Mouse (Mus musculus) spleen, adult 12 weeks (tissue): ENCODE results near the gene Tmem183a.

Experiments
- DNase-seq: peaks from one replicate; pipeline ENCODE4 v3.0.0; 2022; ENCODE audit warnings: low spot score

The Tmem183a gene

DNA sequence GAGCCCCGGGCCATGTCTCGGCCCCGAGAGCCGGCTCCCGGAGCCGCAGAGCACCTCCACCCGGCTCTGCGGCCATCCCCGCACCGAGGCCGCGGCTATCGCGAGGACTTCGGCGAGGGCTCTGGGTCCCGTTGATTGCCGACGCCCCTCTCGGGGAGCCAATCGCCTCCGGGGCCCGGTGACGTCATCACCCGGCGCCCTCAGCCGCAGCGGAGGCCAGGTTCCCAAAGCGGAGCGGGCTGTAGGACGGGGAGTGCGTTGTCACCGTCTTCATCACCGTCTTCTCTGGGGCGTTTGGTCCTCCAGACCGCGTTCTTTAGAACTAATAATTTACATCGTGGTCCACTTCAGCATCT lies at the start of gene Tmem183a:
Tmem183a (minus strand) TSS at position 123 of the 356 bp plus-strand sequence.
- DNase-seq: peak; percentile 96

DNA sequence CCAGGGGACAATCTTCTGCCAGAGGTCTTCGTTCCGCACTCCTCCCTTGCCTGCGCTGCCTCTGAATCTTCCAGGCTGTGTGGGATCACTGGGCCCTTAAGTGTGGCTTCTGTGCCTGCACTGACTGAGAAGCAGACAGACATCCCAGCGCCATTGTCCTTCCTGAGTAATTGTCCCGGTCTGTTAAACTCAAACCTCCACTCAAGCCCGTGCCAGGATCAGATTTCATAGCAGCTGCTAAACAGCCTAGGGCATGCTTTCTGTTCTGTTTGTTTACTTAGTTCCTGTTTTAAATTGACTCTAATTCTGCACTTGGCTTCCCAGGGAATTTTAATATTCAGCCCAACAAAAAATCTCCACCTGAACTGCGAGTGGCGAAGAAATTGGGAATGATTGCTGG lies 46.3 kb upstream of the Tmem183a start:
- no peak for DNase-seq

DNA sequence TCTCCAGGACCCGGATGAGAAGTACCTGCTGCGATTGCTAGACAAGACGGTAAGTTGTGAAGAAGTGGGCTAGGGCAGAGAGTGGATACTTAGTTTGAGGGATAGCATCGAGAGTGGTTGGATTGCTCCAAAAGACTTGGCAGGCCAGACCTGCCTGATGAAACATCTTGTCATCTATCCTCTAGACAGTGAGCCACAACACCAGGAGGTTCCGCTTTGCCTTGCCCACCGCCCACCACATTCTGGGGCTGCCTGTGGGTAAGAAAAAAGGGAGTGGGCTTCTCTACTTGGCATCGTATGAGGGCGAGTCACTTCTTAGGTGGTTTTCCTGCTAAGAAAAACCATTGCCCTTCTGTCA lies 44.6 kb upstream of the Tmem183a start:
- DNase-seq: no peak

DNA sequence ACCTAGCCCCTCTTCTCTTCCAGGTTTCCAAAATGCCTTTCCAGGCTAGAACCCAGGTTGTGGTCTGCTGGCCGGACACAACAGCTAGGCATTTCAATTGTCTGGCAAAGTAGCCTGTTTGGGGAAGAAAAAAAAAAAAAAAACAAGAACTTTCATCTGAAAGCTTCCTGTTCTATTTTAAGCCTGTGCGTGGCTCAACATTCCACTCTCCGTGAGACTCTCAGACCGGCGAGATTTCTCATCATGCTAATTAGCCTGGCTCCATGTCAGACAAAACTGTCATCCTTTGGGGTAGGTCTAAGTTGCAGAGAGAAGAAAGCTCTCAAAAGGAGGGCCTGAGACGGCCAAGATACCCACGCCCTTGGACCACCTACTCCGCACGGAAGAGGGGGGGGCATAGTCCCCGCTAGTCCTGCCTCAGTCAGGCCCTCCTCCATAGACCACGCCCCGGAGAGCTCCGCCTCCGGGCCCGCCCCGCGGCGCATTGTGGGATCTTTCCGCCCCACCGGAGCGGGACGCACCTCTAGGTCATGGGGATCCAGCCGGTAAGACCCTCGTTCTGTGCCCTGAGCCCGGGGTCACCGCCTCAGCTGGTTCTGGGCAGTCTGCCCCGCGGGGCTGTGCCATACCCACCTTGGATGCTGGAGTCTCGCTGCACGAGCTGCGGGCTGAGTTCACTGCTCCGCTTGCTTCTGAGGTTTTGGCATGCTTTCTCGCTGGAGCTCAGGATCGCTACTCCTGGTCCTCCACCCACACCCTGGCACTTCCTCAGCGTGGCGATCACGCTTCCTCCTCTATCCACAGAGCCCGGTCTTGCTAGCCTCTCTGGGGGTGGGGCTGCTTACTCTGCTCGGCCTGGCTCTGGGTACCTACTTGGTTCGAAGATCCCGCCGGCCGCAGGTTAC lies 44.0 kb upstream of the Tmem183a start, which contains the start of gene Cyb5r1:
Cyb5r1 (plus strand) TSS at position 51 of the 905 bp plus-strand sequence.
- peak; percentile 83 for DNase-seq

DNA sequence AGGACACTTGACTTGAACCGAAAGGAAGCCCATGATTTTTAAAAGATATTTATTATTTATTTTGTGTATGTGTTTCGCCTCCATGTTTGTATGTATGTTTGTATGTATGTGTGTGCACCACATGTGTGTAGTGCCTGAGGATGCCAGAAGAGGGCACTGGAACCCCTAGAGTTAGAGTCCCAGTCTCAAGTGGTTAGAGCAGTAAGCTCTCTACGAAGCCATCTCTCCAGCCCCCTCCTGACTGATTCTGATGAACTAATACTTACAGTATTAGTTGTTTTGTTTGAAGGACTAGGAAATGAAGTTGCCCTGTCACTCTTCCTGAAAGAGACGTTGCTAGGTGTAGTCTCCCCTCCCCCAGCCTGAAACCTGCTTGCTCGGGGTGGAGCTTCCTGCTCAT lies 38.0 kb upstream of the Tmem183a start:
- DNase-seq: no peak

DNA sequence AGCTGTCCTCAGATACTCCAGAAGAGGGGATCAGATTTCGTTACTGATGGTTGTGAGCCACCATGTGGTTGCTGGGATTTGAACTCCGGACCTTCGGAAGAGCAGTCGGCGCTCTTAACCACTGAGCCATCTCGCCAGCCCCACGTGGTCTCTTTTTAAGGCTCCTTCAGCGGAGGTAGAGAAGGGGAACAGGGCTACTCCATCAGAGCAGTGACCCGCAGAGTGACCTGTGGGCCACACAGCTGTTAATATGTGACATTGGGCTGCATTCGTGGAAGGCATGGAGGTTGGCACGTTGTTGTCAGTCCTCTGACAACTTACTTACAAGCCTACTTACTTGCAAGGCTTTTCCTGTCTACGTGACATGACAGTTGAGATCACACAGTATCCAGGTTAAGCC lies 36.4 kb upstream of the Tmem183a start:
- no peak for DNase-seq

DNA sequence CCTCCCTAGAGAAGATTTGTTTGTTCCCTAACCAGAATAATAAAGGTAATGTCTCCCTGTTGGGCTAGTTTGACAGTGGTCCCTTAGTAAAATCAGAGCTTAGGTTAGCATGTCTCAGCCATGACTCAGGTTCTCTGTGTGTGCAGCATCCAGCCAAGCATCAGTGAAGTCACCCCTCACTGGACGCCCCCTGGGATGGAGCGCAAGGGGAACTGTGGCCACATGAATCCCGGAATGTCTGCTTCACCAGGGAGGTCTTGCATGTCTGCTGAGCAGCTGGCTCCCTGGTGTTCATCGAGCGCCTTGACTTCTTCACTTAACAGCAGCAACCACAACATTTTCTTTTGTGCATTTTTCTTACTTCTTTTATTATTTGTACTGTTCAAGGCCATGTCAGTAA lies 32.0 kb upstream of the Tmem183a start:
- DNase-seq: no peak

DNA sequence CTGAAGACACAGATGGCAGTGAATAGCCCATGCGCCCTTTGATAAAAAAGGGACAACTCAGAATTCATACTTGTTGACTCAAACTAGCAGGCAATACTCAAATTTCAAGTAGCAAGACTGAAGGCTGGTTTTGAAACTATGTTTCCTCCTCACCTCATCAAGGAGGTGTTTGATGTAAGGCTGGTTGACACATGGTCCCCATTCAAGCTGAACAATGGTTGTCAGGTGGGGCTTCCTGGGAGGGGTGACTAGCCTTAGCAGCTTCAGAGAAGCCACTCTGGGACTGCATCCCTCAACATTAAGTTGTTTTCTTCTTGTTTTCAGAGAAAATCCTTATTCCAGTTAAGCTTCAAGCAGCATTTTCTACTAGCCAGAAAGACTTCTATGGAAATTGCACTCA lies 23.9 kb upstream of the Tmem183a start, which contains the start of gene 4933406M09Rik:
4933406M09Rik (plus strand) TSS at position 275 of the 400 bp plus-strand sequence.
- no peak for DNase-seq

DNA sequence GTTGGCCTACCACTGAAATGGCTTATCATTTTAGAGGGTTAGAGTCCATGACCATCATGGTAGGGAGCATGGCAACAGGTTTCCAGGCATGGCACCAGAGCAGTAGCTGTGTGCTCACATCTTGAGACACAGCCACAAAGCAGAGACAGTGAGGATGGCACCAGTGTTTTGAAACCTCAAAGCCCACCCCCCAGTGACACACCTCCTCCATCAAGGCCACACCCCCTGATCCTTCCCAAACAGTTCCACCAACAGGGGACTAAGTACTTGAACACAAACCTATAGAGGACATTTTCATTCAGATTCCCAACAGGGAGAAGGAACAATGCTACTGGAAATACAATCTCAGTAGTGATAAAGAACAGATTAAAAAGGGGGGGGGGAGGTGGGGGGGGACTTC lies 23.4 kb upstream of the Tmem183a start:
- no peak for DNase-seq

DNA sequence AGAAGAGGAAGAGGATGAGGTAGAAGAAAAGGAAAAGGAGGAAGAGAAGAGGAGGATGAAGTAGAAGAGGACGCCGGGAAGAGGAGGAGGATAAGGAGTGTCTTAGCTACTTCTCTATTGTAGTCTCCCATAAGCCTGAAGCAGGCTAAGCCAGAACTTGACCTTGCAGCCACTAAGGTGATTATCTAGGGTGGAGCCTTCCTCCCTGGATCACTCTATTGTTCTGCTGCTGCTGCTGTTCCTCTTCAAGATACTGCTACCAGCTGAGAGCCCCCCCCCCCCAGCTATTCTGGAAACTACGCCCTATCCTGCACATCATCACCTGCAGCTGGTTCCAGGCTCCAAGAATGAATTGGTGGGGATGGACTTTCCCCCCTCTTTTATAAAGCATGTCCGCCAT lies 22.8 kb upstream of the Tmem183a start:
- no peak for DNase-seq

DNA sequence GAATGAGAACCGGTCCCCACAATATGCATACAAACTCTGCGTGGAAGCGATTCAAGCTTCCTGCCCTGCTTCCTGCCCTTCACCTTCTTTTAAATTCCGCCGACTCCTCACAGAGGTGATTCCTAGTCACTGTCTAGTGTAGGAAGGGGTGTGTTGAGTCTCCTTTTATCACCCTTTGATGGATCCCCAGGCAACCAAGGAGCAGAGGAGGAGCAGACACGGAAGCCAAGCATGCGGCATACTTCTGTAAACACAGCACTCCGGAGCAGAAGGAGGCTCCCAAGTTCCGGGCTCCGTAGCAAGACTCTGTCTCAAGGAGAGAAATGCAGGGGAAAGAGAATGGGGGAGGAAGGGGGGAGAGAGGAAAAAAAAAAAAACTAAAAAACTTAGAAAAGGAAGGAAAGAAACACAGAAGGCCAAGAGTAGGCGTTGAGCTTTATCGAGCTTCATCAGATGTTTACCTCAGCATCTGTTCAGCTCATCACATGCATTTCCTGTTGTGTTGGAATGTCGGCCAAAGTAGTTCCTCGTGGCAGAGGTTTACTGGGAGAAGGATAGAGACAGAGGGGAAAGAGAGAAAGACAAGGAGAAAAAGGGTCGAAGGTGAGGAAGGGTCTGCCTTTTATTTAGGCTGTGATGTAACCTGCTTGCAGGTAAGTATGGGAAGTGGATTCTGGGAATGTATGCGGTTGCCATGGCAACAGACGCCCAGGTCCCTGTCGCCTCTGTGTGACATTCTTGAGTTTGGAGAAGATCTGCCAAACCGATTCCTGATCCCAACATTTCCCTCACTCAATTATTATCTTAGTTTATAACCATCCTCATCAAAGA lies 20.2 kb upstream of the Tmem183a start:
- DNase-seq: no peak

DNA sequence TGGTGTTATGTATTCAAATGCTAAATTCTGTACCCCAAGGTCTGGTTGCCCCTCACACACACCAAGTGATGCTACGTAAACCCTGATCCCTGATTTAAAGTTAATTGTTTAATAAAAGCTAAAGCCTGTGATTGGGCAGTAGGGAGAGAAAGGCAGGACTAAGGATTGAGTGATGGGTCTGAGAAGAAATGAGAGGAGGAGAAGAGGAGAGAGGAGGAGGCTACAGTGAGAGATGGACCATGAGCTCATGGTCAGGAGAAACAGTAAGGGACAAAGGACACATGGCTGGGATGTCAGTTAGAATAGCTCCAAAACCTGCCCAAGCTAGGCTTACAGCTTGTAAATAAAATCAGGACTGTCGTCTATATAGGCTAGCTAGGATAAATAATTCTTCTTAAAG lies 19.3 kb upstream of the Tmem183a start:
- no peak for DNase-seq

DNA sequence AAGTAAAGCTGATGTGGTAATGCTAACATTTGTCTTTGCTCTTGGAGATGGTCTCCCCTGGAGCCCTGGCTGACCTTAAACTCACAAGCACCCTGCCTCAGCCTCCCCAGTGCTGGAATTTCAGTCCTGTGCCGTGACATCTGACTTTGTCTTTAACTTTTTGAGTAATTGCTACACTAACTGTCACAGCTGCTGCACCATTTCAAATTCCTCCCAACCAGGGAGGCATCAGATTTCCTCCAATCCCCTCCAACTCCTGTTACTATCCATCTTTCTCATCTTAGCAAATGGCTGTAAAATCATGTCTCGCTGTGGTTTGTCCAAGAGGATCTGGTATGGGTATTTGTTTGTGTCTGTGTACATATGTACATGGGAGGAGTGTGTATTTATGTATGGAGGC lies 12.3 kb upstream of the Tmem183a start:
- no peak for DNase-seq

DNA sequence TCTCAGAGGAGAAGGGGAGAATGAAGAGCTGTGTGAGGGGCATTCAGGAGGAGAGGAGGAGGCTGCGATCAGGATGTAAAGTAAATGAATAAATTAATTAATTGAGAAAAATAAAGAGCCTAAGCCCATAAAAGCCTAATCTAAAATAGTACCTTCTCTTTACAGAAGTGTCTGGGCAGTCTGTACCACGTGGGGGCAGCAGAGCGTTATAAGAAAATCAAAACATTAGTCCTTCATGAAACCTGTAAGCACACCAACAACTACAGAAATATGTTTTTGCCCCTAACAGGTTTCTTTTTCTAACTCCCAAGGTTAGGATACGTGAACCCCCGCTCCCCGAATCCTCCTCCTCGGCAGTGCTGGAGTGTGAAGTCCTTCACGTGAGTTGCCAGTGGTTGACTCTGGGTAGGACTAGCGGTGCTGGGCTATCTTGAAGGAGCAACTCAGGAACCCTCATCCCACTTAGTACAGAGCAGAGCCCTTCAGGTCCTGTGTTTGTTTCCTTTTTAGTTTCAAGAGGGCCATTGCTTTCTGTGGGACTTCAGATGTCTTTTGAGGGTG lies 7.1 kb upstream of the Tmem183a start:
- peak; percentile 50 for DNase-seq

DNA sequence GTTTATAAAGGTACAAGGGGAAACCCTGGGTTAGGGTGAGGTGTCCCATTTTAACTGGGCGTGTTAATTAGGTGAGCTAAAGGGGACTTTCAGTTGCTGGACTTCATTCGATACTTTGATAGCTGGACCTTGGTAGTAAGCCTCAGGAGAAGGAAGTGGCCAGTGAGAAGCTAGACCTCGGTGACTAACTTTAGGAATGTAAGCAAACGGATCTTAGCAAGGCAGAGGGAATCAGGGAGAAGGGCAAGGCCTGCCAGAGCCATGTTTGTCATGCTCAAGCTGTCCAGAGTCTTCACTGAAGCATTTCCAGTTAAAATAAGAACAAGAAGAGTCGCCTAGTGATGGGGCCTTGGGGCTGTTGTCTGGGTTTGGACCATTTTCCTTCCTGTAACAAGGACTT lies 3.7 kb upstream of the Tmem183a start:
- no peak for DNase-seq

DNA sequence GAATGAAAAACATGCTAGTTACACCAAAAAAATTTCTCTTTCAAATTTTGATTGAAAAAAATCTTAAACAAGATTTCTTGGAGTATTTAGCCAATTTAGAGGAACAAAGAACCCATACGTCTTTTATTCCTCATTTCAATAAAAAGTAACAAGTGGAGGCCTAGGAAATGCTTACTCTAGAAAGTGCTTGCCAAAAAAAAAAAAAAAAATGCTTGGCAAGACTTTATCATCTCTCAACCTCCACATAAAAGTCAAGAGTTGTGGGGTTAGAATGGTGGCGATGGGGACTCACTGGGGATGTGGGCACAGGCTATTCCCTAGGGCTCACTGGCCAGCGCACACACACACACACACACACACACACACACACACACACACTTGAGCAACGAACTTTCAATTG lies 1.4 kb upstream of the Tmem183a start:
- no peak for DNase-seq

DNA sequence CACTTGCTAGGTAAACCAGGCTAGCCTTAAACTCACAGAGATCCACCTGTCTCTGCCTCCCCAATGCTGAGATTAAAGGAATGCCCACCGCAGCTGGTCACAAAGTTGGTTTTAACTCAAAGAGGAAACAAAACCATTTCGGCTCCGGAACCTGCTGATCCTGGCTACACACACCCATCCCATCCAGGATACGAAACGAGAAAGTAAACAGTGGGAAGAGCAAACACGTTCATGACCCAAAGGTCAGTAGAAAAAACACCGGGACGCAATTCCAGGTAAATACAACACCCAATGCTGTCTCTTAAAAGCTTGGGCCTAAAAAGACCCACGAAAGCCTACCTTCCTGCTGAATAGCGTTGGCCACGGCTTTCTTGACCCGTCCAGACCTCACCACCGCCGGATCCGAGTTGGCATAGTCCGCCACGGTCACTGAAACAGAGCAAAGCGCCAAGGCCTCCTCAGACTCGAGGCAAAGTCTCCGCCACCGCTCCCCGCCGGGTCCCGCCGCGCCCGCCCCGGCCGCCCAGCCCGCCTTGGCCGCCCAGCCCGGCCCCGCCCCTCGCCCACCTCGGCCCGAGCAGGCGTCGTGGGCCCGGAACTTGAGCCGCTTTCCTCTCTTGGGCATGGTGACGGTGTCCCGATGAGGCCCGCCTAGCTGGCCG lies 453 bp downstream of the Tmem183a start:
- DNase-seq: peak; percentile 12

DNA sequence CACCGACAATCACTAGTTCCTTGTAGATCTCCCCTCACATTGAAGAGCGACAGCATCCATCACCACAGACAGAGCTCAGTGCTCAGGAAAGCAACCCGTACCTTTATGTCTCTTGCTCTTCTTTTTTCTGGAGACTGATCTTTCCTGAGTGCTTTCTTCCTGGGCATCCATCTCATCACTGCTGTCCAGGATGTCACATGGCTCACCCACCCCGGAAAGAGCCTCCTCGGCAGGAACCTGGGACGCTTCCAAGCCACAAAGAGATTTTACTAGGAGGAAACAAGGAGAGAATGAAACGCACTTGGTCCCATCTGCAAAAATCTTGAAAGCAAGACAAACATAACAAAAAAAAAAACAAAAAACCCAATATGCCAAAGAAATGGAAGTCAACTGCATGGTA lies 1.1 kb downstream of the Tmem183a start:
- no peak for DNase-seq

DNA sequence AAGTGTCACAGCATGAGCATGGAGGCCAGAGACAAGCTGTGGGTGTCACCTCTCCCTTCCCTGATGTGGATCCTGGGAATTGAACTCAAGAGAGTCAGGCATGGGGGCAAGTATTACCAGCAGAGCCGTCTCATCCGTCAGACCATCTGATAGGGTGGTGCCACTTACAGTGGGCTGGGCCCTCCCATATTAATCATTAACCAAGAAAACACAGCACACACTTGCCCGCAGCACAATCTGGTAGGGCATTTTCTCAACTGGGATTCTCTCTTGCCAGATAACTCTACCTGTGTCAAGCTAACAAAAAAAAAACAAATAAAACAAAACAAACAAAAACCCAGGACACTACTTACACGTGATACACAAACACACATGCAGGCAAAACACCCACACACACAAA lies 4.3 kb downstream of the Tmem183a start:
- no peak for DNase-seq

DNA sequence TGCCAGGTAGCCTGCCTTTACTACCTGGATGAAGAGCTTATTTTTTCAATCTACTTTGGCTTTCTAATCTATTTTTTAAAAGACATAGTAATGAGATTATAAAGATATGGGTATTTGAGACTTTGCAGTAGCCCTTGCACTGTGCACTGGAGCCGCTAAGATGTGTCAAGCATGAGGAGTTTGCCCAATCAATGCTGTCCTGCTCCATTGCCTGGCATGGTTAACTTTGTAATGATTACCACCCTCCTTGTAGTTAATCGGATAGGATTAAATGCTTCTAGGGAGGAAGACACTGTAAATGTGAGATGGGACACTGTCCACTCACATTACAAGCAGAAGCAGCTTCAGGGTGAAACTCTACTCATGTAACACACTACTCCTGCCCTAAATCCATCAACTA lies 8.5 kb downstream of the Tmem183a start:
- DNase-seq: no peak

DNA sequence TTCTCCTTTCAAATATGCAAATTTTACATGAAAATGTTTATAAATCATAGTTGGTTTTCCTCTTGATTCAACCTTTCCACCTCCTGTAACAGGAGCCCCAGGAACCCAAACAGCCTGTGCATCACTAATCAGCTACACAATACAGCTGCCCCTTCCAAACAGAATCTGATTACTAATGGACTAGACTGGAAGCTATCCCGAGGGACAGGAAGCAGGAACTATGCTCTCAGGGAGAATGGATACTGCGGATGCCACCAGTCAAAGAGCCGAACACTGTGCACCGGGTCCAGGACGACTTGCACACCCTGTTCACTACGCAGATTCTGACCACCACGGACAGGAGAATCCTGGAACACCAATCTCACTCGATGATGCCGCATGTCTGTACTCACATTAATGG lies 14.0 kb downstream of the Tmem183a start:
- no peak for DNase-seq

DNA sequence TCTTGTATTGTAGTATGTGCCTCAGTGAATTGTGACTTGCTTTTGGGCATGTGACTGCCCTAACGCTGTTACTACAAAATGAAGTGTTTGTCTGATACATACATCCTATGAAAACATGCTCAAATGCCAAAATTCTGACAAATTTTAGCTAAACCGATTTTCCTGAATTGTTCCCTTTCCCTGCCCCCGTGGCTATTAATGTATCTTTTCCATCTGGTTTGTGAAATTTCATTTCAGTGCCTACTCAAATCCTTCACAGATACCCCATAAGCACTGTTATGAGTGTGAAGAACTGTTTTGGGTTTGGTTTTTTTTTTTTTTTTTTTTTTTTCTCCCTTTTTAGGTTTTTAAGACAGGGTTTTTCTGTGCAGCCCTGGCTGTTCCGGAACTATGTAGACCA lies 16.7 kb downstream of the Tmem183a start:
- DNase-seq: no peak
